Mouse (Mus musculus) megakaryocyte, embryonic 14.5 days (primary cell): Measurements from ENCODE around the gene Ensa.

Source experiments
- FLI1 ChIP-seq: IDR thresholded peaks from 2 replicates; pipeline ENCODE4 v1.6.1; 2012; ENCODE audit warnings: low read length, inconsistent platforms, mixed read lengths
- GATA1 ChIP-seq: IDR thresholded peaks from 3 replicates; pipeline ENCODE4 v1.6.1; 2012; ENCODE audit warnings: mixed read lengths, low read length, inconsistent platforms, borderline replicate concordance

DNA sequence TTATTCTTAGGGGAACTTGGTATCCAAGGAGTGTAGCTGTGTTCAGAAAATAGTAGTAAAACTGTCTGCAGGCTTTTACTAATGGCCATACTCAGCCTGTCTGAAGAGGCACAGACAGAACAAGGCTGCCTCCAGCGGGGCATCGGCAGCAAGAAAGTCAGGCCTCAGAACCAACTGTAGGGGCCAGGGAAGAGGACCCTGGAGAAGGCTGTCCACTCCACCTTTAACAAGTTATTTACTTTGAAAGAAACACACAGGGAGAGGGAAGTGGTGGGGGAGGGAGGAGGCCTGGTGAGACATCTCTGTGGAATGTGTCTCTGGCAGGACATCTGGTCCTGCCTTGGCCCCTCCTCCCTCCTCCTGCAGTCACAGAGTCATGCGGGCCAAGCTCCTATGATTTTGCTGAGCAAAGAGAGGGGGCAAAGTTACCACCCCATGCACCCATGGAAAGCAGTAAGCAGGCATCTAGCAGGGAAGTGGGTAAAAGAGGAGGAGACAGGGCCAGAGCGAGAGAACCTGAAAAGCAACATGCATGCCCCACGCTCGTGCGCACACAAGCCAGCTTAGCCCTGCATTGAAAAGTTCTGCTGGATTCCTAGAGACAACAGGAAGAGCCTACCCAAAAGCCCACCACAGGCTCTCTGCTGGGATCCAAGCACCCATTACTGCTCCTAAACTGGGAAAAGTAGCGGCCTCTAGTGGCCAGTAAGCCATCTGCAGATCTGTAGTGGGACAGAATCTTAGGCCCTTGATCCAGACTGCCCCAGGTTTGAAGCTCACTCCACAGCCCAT is 50.7 kb downstream of the Ensa start:
- TF ChIP-seq GATA1 (no peak), FLI1 (no peak)
